Mouse (Mus musculus): ENCODE results near the gene Slc8b1. TPM values are rescaled to one million over a fixed set of nuclear protein-coding genes. Genes with fewer than 3 reads are reported as not detected.

Slc8b1 gene
- total and polyA plus RNA-seq, 2 experiments: 40.6 to 52.4 TPM

- H3K36me3 ChIP-seq (ENCODE audit: control insufficient read depth, insufficient read depth, low read length): no peaks in the 10 kb centered on the region
- DNase-seq (ENCODE audit: extremely low read depth, low read depth, low spot score): no peak
- TF ChIP-seq POLR2A (IDR thresholded peaks at IDR 0.05; ENCODE audit: extremely low read depth, insufficient read depth, low read length): peak; percentile 80
- TF ChIP-seq CTCF (IDR thresholded peaks at IDR 0.05; ENCODE audit: low read depth, low read length): no peak
- peaks cover 16% of the 10 kb centered on the region; the same call in 1 of the 2 replicates for H3K79me2 ChIP-seq (ENCODE audit: control insufficient read depth, insufficient read depth, low read length)
- peak within 1 kb of the TSS; percentile 76 for H3K4me3 ChIP-seq (ENCODE audit: insufficient read depth, low read depth, low read length)
- H3K9ac ChIP-seq (ENCODE audit: low read depth, low read length): peak within 1 kb of the TSS; percentile 88
- under 1% methylated on average over 55 of the region's 55 CpGs for WGBS
- H3K4me1 ChIP-seq (ENCODE audit: control insufficient read depth, insufficient read depth, low read length): peaks cover 14% of the 10 kb centered on the region
- peak within 1 kb of the TSS; percentile 67 for H3K27ac ChIP-seq (replicated peaks; ENCODE audit: insufficient read depth, low read depth, low read length)
- H3K27me3 ChIP-seq (ENCODE audit: control insufficient read depth, insufficient read depth, low read length): no peaks in the 10 kb centered on the region
Measured at GRCm38 (mm10) chr5:120503144-120503795, 7.7 kb upstream of the Slc8b1 start, which contains the start of gene Plbd2. TSS of gene Plbd2 (minus strand) at chr5:120503625.

GRCm38 (mm10) chr5:120505368-120505767 is 5.6 kb upstream of the Slc8b1 start:
- Histone ChIP-seq H3K79me2 (ENCODE audit: control insufficient read depth, insufficient read depth, low read length) (peaks cover 16% of the 10 kb centered on the region; the same call in 1 of the 2 replicates), H3K9ac (ENCODE audit: low read depth, low read length) (no peak overlapping the region), H3K36me3 (ENCODE audit: control insufficient read depth, insufficient read depth, low read length) (no peaks in the 10 kb centered on the region), H3K4me1 (ENCODE audit: control insufficient read depth, insufficient read depth, low read length) (peaks cover 14% of the 10 kb centered on the region), H3K27me3 (ENCODE audit: control insufficient read depth, insufficient read depth, low read length) (no peaks in the 10 kb centered on the region), H3K27ac (replicated peaks; ENCODE audit: insufficient read depth, low read depth, low read length) (no peak overlapping the region), H3K4me3 (ENCODE audit: insufficient read depth, low read depth, low read length) (no peak overlapping the region)
- TF ChIP-seq POLR2A (IDR thresholded peaks at IDR 0.05; ENCODE audit: extremely low read depth, insufficient read depth, low read length) (no peak), CTCF (IDR thresholded peaks at IDR 0.05; ENCODE audit: low read depth, low read length) (peak; percentile 97)
- 20% methylated on average over 16 of the region's 16 CpGs for WGBS
- DNase-seq (ENCODE audit: extremely low read depth, low read depth, low spot score): peak; percentile 79

GRCm38 (mm10) chr5:120505781-120506180 is 5.2 kb upstream of the Slc8b1 start:
- Histone ChIP-seq H3K4me3 (ENCODE audit: insufficient read depth, low read depth, low read length) (no peak overlapping the region), H3K9ac (ENCODE audit: low read depth, low read length) (no peak overlapping the region)
- WGBS: 68% methylated on average over 9 of the region's 9 CpGs

GRCm38 (mm10) chr5:120506490-120506889 is 4.5 kb upstream of the Slc8b1 start:
- Histone ChIP-seq H3K79me2 (ENCODE audit: control insufficient read depth, insufficient read depth, low read length) (peaks cover 15% of the 10 kb centered on the region; the same call in 1 of the 2 replicates), H3K9ac (ENCODE audit: low read depth, low read length) (no peak overlapping the region), H3K4me3 (ENCODE audit: insufficient read depth, low read depth, low read length) (no peak overlapping the region), H3K27ac (replicated peaks; ENCODE audit: insufficient read depth, low read depth, low read length) (no peak overlapping the region), H3K4me1 (ENCODE audit: control insufficient read depth, insufficient read depth, low read length) (peaks cover 10% of the 10 kb centered on the region), H3K27me3 (ENCODE audit: control insufficient read depth, insufficient read depth, low read length) (no peaks in the 10 kb centered on the region), H3K36me3 (ENCODE audit: control insufficient read depth, insufficient read depth, low read length) (no peaks in the 10 kb centered on the region)
- no peak for DNase-seq (ENCODE audit: extremely low read depth, low read depth, low spot score)
- 63% methylated on average over 9 of the region's 9 CpGs for WGBS
- TF ChIP-seq POLR2A (IDR thresholded peaks at IDR 0.05; ENCODE audit: extremely low read depth, insufficient read depth, low read length) (no peak), CTCF (IDR thresholded peaks at IDR 0.05; ENCODE audit: low read depth, low read length) (no peak)

More at GRCm38 (mm10) chr5:120505781-120506180, 5.2 kb upstream of the Slc8b1 start:
- Histone ChIP-seq H3K36me3 (ENCODE audit: control insufficient read depth, insufficient read depth, low read length) (no peaks in the 10 kb centered on the region), H3K79me2 (ENCODE audit: control insufficient read depth, insufficient read depth, low read length) (peaks cover 16% of the 10 kb centered on the region; the same call in 1 of the 2 replicates), H3K4me1 (ENCODE audit: control insufficient read depth, insufficient read depth, low read length) (peaks cover 14% of the 10 kb centered on the region), H3K27ac (replicated peaks; ENCODE audit: insufficient read depth, low read depth, low read length) (no peak overlapping the region), H3K27me3 (ENCODE audit: control insufficient read depth, insufficient read depth, low read length) (no peaks in the 10 kb centered on the region)
- TF ChIP-seq CTCF (IDR thresholded peaks at IDR 0.05; ENCODE audit: low read depth, low read length) (no peak), POLR2A (IDR thresholded peaks at IDR 0.05; ENCODE audit: extremely low read depth, insufficient read depth, low read length) (no peak)
- no peak for DNase-seq (ENCODE audit: extremely low read depth, low read depth, low spot score)

- Histone ChIP-seq H3K4me1 (ENCODE audit: control insufficient read depth, insufficient read depth, low read length) (peaks cover 7% of the 10 kb centered on the region; the same call in 1 of the 2 replicates), H3K36me3 (ENCODE audit: control insufficient read depth, insufficient read depth, low read length) (no peaks in the 10 kb centered on the region), H3K79me2 (ENCODE audit: control insufficient read depth, insufficient read depth, low read length) (peaks cover 9% of the 10 kb centered on the region; the same call in 1 of the 2 replicates), H3K27ac (replicated peaks; ENCODE audit: insufficient read depth, low read depth, low read length) (no peak overlapping the region), H3K4me3 (ENCODE audit: insufficient read depth, low read depth, low read length) (no peak overlapping the region), H3K27me3 (ENCODE audit: control insufficient read depth, insufficient read depth, low read length) (no peaks in the 10 kb centered on the region), H3K9ac (ENCODE audit: low read depth, low read length) (no peak overlapping the region)
- WGBS: 72% methylated on average over 4 of the region's 4 CpGs
- no peak for DNase-seq (ENCODE audit: extremely low read depth, low read depth, low spot score)
- TF ChIP-seq POLR2A (IDR thresholded peaks at IDR 0.05; ENCODE audit: extremely low read depth, insufficient read depth, low read length): no peak
- no peak for TF ChIP-seq CTCF (IDR thresholded peaks at IDR 0.05; ENCODE audit: low read depth, low read length)
Measured at GRCm38 (mm10) chr5:120507311-120507710, 3.7 kb upstream of the Slc8b1 start.
